Mouse (Mus musculus): ENCODE data around the gene Crebl2. TPM values are rescaled to one million over a fixed set of nuclear protein-coding genes. Genes with fewer than 3 reads are reported as not detected.
A peak's percentile ranks its signal among the peaks of the same experiment; 100 is the strongest.

Gene Crebl2
- total and polyA plus RNA-seq, 3 experiments, result 1.4 to 2.2 (median 1.5) TPM

GRCm38 (mm10) chr6:134867325-134867724 lies 37.4 kb downstream of the Crebl2 start:
- H3K79me2 ChIP-seq (replicated peaks; ENCODE audit: control insufficient read depth, extremely low read depth, insufficient read depth, poor library complexity, severe bottlenecking), result no peaks in the 10 kb centered on the region
- no peaks in the 10 kb centered on the region for H3K27me3 ChIP-seq (replicated peaks)
- dilution Hi-C loops (cut with MboI; ENCODE audit: extremely low pct_ligation_motif_present, extremely low pct_unique_long_range_greater_than_20kb, low sequenced_read_pairs), result no loop called here
- TF ChIP-seq CTCF (conservative IDR thresholded peaks at IDR 0.05 in 1 of 2, IDR thresholded peaks at IDR 0.05 in 1 of 2; ENCODE audit: low read depth in 2 of 2, low read length in 2 of 2), result 0 out of 4 replicates have a peak, but pooled peaks of 1 of the 2 experiments have one; percentile 8
- no peak for TF ChIP-seq E2F4 (IDR thresholded peaks at IDR 0.05; ENCODE audit: insufficient replicate concordance, low read depth, low read length)
- H3K4me2 ChIP-seq (ENCODE audit: insufficient read depth, low read depth, poor library complexity, severe bottlenecking), result no peak overlapping the region
- no peaks in the 10 kb centered on the region for H3K9me3 ChIP-seq (replicated peaks; ENCODE audit: low read length)
- H3K36me3 ChIP-seq (replicated peaks in 1 of 2; ENCODE audit: control insufficient read depth in 1 of 2, insufficient read depth in 1 of 2, low read length in 1 of 2), result peaks cover 9 to 19% of the 10 kb centered on the region in 2 experiments
- in situ Hi-C loops (cut with MboI; ENCODE audit: low pct_ligation_motif_present, low pct_unique_long_range_greater_than_20kb, low sequenced_read_pairs), result loop anchor here (10.0 to 25.0 kb wide), 2 partner anchors 223 to 430 kb away; no protein-coding TSS in a partner anchor
- no peak overlapping the region for H3K27ac ChIP-seq (ENCODE audit: insufficient read depth, low read depth)
- H3K4me3 ChIP-seq (replicated peaks in 1 of 3; ENCODE audit: low read depth in 2 of 3, low read length in 2 of 3, poor library complexity in 1 of 3), result no peak overlapping the region
- peaks cover under 1 to 5% of the 10 kb centered on the region in 2 experiments; a peak in 2 of 4 replicates for H3K4me1 ChIP-seq (ENCODE audit: control insufficient read depth in 1 of 2, insufficient read depth in 2 of 2)
- H3K9ac ChIP-seq (ENCODE audit: insufficient read depth, low read depth), result no peak overlapping the region
- DNase-seq (ENCODE audit: extremely low read depth), result no peak

GRCm38 (mm10) chr6:134870209-134870742 lies 40.3 kb downstream of the Crebl2 start:
- in situ Hi-C loops (cut with MboI; ENCODE audit: low pct_ligation_motif_present, low pct_unique_long_range_greater_than_20kb, low sequenced_read_pairs), result loop anchor here (25.0 kb wide), 1 partner anchor 433 kb away; no protein-coding TSS in a partner anchor

GRCm38 (mm10) chr6:134870887-134871286 lies 40.9 kb downstream of the Crebl2 start:
- Histone ChIP-seq H3K79me2 (replicated peaks; ENCODE audit: control insufficient read depth, extremely low read depth, insufficient read depth, poor library complexity, severe bottlenecking) (no peaks in the 10 kb centered on the region), H3K4me2 (ENCODE audit: insufficient read depth, low read depth, poor library complexity, severe bottlenecking) (no peak overlapping the region), H3K4me3 (replicated peaks in 1 of 3; ENCODE audit: low read depth in 2 of 3, low read length in 2 of 3, poor library complexity in 1 of 3) (no peak overlapping the region), H3K27me3 (replicated peaks) (no peaks in the 10 kb centered on the region), H3K9ac (ENCODE audit: insufficient read depth, low read depth) (no peak overlapping the region), H3K4me1 (ENCODE audit: control insufficient read depth in 1 of 2, insufficient read depth in 2 of 2) (no peaks in the 10 kb centered on the region), H3K9me3 (replicated peaks; ENCODE audit: low read length) (no peaks in the 10 kb centered on the region), H3K27ac (ENCODE audit: insufficient read depth, low read depth) (no peak overlapping the region), H3K36me3 (replicated peaks in 1 of 2; ENCODE audit: control insufficient read depth in 1 of 2, insufficient read depth in 1 of 2, low read length in 1 of 2) (peaks cover 9 to 21% of the 10 kb centered on the region in 2 experiments)
- DNase-seq (ENCODE audit: extremely low read depth), result no peak
- no peak for TF ChIP-seq MXI1 (IDR thresholded peaks at IDR 0.05; ENCODE audit: low read depth, low read length)
- TF ChIP-seq ZC3H11A (IDR thresholded peaks at IDR 0.05; ENCODE audit: low read depth, low read length), result no peak
- no peak for TF ChIP-seq POLR2A (IDR thresholded peaks at IDR 0.05; ENCODE audit: low read depth, low read length)
- TF ChIP-seq UBTF (IDR thresholded peaks at IDR 0.05; ENCODE audit: low read depth, low read length), result no peak
- no peak for TF ChIP-seq CHD1 (IDR thresholded peaks at IDR 0.05; ENCODE audit: low read depth, low read length)
- TF ChIP-seq MAZ (IDR thresholded peaks at IDR 0.05; ENCODE audit: low read depth, low read length), result no peak
- TF ChIP-seq SIN3A (IDR thresholded peaks at IDR 0.05; ENCODE audit: low read length), result no peak
- no peak for TF ChIP-seq MAFK (IDR thresholded peaks at IDR 0.05; ENCODE audit: insufficient replicate concordance, low read length)
- no peak for TF ChIP-seq IRF4 (IDR thresholded peaks at IDR 0.05; ENCODE audit: low read depth, low read length)
- dilution Hi-C loops (cut with MboI; ENCODE audit: extremely low pct_ligation_motif_present, extremely low pct_unique_long_range_greater_than_20kb, low sequenced_read_pairs), result no loop called here
- in situ Hi-C loops (cut with MboI; ENCODE audit: low pct_ligation_motif_present, low pct_unique_long_range_greater_than_20kb, low sequenced_read_pairs), result loop anchor here (25.0 kb wide), 1 partner anchor 434 kb away; no protein-coding TSS in a partner anchor

More at GRCm38 (mm10) chr6:134870209-134870742, 40.3 kb downstream of the Crebl2 start:
- no peak for TF ChIP-seq EP300 (IDR thresholded peaks at IDR 0.05; ENCODE audit: low read length)
- Histone ChIP-seq H3K4me3 (replicated peaks in 1 of 3; ENCODE audit: low read depth in 2 of 3, low read length in 2 of 3, poor library complexity in 1 of 3) (no peak overlapping the region), H3K9me3 (replicated peaks; ENCODE audit: low read length) (no peaks in the 10 kb centered on the region), H3K4me1 (ENCODE audit: control insufficient read depth in 1 of 2, insufficient read depth in 2 of 2) (no peaks in the 10 kb centered on the region), H3K4me2 (ENCODE audit: insufficient read depth, low read depth, poor library complexity, severe bottlenecking) (no peak overlapping the region), H3K27ac (ENCODE audit: insufficient read depth, low read depth) (no peak overlapping the region), H3K9ac (ENCODE audit: insufficient read depth, low read depth) (no peak overlapping the region), H3K27me3 (replicated peaks) (no peaks in the 10 kb centered on the region), H3K79me2 (replicated peaks; ENCODE audit: control insufficient read depth, extremely low read depth, insufficient read depth, poor library complexity, severe bottlenecking) (no peaks in the 10 kb centered on the region), H3K36me3 (replicated peaks in 1 of 2; ENCODE audit: control insufficient read depth in 1 of 2, insufficient read depth in 1 of 2, low read length in 1 of 2) (peaks cover 9 to 21% of the 10 kb centered on the region in 2 experiments)
- dilution Hi-C loops (cut with MboI; ENCODE audit: extremely low pct_ligation_motif_present, extremely low pct_unique_long_range_greater_than_20kb, low sequenced_read_pairs), result no loop called here
- DNase-seq (ENCODE audit: extremely low read depth), result no peak

Measured in CH12.LX (cell line).